Mouse (Mus musculus): ENCODE measurements around the gene Dio3. TPM values are rescaled to one million over a fixed set of nuclear protein-coding genes. Genes with fewer than 3 reads are reported as not detected.
A peak's percentile ranks its signal among the peaks of the same experiment; 100 is the strongest.

Gene Dio3
- polyA plus RNA-seq, 1 experiment from 2014 or later: 0.85 TPM

DNA sequence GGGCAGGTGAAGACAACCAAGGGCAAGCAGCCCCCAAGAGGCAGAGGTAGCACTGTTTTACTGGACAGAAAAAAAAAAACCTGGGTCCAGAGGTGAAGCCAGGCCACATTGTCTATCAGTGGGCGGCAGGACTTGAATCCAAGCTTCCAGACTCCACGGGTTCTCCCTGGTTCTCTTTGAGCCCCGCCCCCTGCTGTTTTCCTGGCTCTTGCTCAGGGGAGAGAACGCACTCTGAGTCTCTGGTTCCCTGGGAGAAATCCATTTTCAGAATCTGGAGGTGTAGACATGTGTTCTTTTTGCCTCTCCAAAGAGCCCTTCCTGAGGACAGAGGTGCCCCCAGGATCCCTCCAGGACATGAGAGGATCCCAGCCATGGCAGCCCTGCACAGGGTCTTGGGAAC lies 9.2 kb upstream of the Dio3 start:
- Histone ChIP-seq H3K27me3 (ENCODE audit: low read depth, poor library complexity, severe bottlenecking) (peaks cover 40% of the 10 kb centered on the region), H3K9me3 (replicated peaks) (no peaks in the 10 kb centered on the region), H3K4me3 (no peak overlapping the region), H3K4me1 (no peaks in the 10 kb centered on the region), H3K36me3 (no peaks in the 10 kb centered on the region), H3K27ac (replicated peaks) (no peak overlapping the region)
- WGBS: 70% methylated on average over 4 of the region's 4 CpGs
- DNase-seq (ENCODE audit: low spot score): no peak

DNA sequence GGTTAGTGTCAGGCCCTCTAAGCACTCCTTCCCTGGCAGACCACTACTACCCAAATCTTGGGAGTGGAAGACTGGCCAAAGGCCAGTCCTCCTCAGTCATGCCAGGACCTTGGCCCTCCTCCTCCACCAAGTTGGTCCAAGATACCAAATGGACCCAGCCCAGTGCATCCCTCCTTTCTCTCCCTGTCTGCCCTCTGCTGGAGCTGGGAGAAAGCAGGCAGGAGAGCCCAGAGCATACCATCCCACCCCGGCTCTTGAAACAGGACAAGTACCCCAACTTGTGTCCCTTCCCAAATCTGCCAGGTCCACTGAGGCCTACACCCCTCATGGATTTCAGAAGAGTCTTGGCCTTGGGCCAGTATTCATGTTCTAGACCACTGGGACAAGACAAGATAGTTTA lies 2.8 kb upstream of the Dio3 start:
- 58% methylated on average over 1 of the region's 1 CpGs for WGBS
- DNase-seq (ENCODE audit: low spot score): no peak
- Histone ChIP-seq H3K36me3 (no peaks in the 10 kb centered on the region), H3K4me1 (peaks cover 22% of the 10 kb centered on the region), H3K27ac (replicated peaks) (no peak overlapping the region), H3K27me3 (ENCODE audit: low read depth, poor library complexity, severe bottlenecking) (peaks cover 89% of the 10 kb centered on the region), H3K9me3 (replicated peaks) (no peaks in the 10 kb centered on the region), H3K4me3 (no peak overlapping the region)

GRCm38 (mm10) chr12:110277259-110277964 lies 1.5 kb upstream of the Dio3 start:
- Histone ChIP-seq H3K4me3 (peak overlapping the region; percentile 52), H3K4me1 (peaks cover 35% of the 10 kb centered on the region), H3K36me3 (no peaks in the 10 kb centered on the region), H3K27ac (replicated peaks) (no peak overlapping the region; the same call in 1 of the 2 replicates), H3K27me3 (ENCODE audit: low read depth, poor library complexity, severe bottlenecking) (peaks cover 99% of the 10 kb centered on the region), H3K9me3 (replicated peaks) (no peaks in the 10 kb centered on the region)
- DNase-seq (ENCODE audit: low spot score): peak; percentile 20
- 2% methylated on average over 33 of the region's 33 CpGs for WGBS

- no peak overlapping the region; the same call in 1 of the 2 replicates for H3K27ac ChIP-seq (replicated peaks)
- peak; percentile 52 for DNase-seq (ENCODE audit: low spot score)
- WGBS: under 1% methylated on average over 41 of the region's 58 CpGs
These were observed 932 bp upstream of the Dio3 start for GRCm38 (mm10) chr12:110277965-110278307.

GRCm38 (mm10) chr12:110280373-110280772 lies 1.5 kb downstream of the Dio3 start:
- H3K27ac ChIP-seq (replicated peaks): no peak overlapping the region
- no peaks in the 10 kb centered on the region for H3K36me3 ChIP-seq
- peaks cover 100% of the 10 kb centered on the region for H3K27me3 ChIP-seq (ENCODE audit: low read depth, poor library complexity, severe bottlenecking)
- DNase-seq (ENCODE audit: low spot score): peak; percentile 21
- WGBS: 1% methylated on average over 22 of the region's 22 CpGs
- no peaks in the 10 kb centered on the region for H3K9me3 ChIP-seq (replicated peaks)
- no peak overlapping the region for H3K4me3 ChIP-seq
- peaks cover 45% of the 10 kb centered on the region for H3K4me1 ChIP-seq

More at GRCm38 (mm10) chr12:110277965-110278307, 932 bp upstream of the Dio3 start:
- H3K36me3 ChIP-seq: no peaks in the 10 kb centered on the region
- no peaks in the 10 kb centered on the region for H3K9me3 ChIP-seq (replicated peaks)
- H3K4me1 ChIP-seq: peaks cover 36% of the 10 kb centered on the region
- H3K4me3 ChIP-seq: peak overlapping the region; percentile 52
- peaks cover 100% of the 10 kb centered on the region for H3K27me3 ChIP-seq (ENCODE audit: low read depth, poor library complexity, severe bottlenecking)

DNA sequence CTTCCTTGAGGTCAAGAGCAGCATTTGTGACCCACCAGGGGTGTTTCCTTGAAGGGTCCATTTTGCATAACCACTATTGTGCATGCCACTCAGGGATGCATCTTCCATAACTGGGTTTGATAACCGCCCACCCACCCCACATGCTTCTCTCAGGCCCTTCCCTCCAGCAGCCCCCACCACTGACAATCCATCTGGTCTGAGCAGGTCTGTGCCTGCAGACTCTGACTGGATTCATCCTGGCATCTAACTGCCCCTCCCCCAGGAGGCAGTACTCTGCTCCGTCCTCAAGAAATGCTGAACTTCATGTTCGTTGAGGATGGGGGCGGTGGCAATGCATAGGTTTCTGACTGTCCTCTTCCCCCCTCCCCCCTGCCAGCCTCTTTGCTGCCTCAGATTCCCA lies 4.9 kb downstream of the Dio3 start:
- no peak overlapping the region for H3K27ac ChIP-seq (replicated peaks)
- no peak overlapping the region for H3K4me3 ChIP-seq
- WGBS: 18% methylated on average over 4 of the region's 4 CpGs
- H3K9me3 ChIP-seq (replicated peaks): no peaks in the 10 kb centered on the region
- no peak for DNase-seq (ENCODE audit: low spot score)
- peaks cover 30% of the 10 kb centered on the region for H3K4me1 ChIP-seq
- no peaks in the 10 kb centered on the region for H3K36me3 ChIP-seq
- H3K27me3 ChIP-seq (ENCODE audit: low read depth, poor library complexity, severe bottlenecking): peaks cover 85% of the 10 kb centered on the region

GRCm38 (mm10) chr12:110292816-110293215 lies 13.9 kb downstream of the Dio3 start:
- Histone ChIP-seq H3K9me3 (replicated peaks) (no peaks in the 10 kb centered on the region), H3K27me3 (ENCODE audit: low read depth, poor library complexity, severe bottlenecking) (peaks cover 24% of the 10 kb centered on the region; the same call in 1 of the 2 replicates), H3K4me3 (no peak overlapping the region), H3K36me3 (no peaks in the 10 kb centered on the region), H3K27ac (replicated peaks) (no peak overlapping the region), H3K4me1 (peaks cover 5% of the 10 kb centered on the region; the same call in 1 of the 2 replicates)
- WGBS: 84% methylated on average over 5 of the region's 5 CpGs
- no peak for DNase-seq (ENCODE audit: low spot score)

- Histone ChIP-seq H3K27me3 (ENCODE audit: low read depth, poor library complexity, severe bottlenecking) (peaks cover 14% of the 10 kb centered on the region; the same call in 1 of the 2 replicates), H3K4me3 (no peak overlapping the region), H3K27ac (replicated peaks) (no peak overlapping the region), H3K4me1 (peaks cover 5% of the 10 kb centered on the region; the same call in 1 of the 2 replicates), H3K9me3 (replicated peaks) (no peaks in the 10 kb centered on the region), H3K36me3 (no peaks in the 10 kb centered on the region)
- no peak for DNase-seq (ENCODE audit: low spot score)
- WGBS: 82% methylated on average over 16 of the region's 16 CpGs
These were observed 16.0 kb downstream of the Dio3 start for GRCm38 (mm10) chr12:110294891-110295290.

GRCm38 (mm10) chr12:110298653-110299052 lies 19.8 kb downstream of the Dio3 start:
- DNase-seq (ENCODE audit: low spot score): peak; percentile 24
- no peaks in the 10 kb centered on the region for H3K9me3 ChIP-seq (replicated peaks)
- H3K4me3 ChIP-seq: no peak overlapping the region
- WGBS: 49% methylated on average over 11 of the region's 11 CpGs
- H3K4me1 ChIP-seq: peaks cover 5% of the 10 kb centered on the region; the same call in 1 of the 2 replicates
- H3K36me3 ChIP-seq: no peaks in the 10 kb centered on the region
- H3K27ac ChIP-seq (replicated peaks): no peak overlapping the region
- no peaks in the 10 kb centered on the region; the same call in 1 of the 2 replicates for H3K27me3 ChIP-seq (ENCODE audit: low read depth, poor library complexity, severe bottlenecking)

DNA sequence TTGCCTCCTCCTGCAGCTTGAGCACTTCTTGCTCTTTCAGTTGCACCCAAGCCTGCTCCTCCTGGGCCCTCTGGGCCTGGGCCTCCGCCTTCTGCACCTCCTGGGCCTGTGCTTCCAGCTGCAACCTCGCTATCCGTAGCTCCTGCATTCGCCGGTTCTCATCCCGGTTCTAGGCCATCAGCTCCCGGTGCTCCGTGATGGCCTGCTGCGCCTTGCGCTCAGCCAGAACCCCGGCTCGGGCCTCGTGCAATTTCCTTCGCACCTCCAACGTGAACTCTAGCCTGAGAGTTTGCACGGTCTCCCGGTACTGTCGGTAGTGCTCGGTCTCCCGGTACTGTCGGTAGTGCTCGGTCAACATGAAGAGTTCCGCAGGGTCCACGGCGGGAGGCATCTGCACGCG lies 40.8 kb downstream of the Dio3 start:
- DNase-seq (ENCODE audit: low spot score): no peak
- H3K27me3 ChIP-seq (ENCODE audit: low read depth, poor library complexity, severe bottlenecking): no peaks in the 10 kb centered on the region
- H3K27ac ChIP-seq (replicated peaks): no peak overlapping the region
- H3K9me3 ChIP-seq (replicated peaks): peaks cover 17% of the 10 kb centered on the region; the same call in 1 of the 2 replicates
- 93% methylated on average over 27 of the region's 27 CpGs for WGBS
- no peaks in the 10 kb centered on the region for H3K4me1 ChIP-seq
- H3K36me3 ChIP-seq: no peaks in the 10 kb centered on the region
- H3K4me3 ChIP-seq: no peak overlapping the region

Small RNAs within 50 kb of the gene (microRNA-seq; reads per million reads assigned to microRNA genes)
- gene Mir1247: 83.8 reads per million, percentile 47 among the genes with 10 or more reads in this experiment

Other genes with a start within 250 kb of the Dio3 start
- 142 and 155 TPM in 2 replicates for gene Ppp2r5c, start 168.1 kb downstream of the Dio3 start, polyA plus RNA-seq (2016; fragmentation: Nextera tagmentation; extraction: Ambion mirVana)

Data from midbrain, embryonic 10.5 days (tissue).